Mouse (Mus musculus) liver, postnatal 0 days (tissue): ENCODE measurements at regions not wholly inside any gene's neighbourhood (a gene's known extent, or its start where the extent isn't known, plus 50 kb on each side); places are given as distances from the start of the nearest gene placed in this dataset.

Source experiments
- CTCF ChIP-seq: sonication (generic); IDR thresholded peaks from 2 replicates; pipeline ENCODE4 v1.5.1; 2016; ENCODE audit warnings: antibody characterized with exemption, low read depth
- EP300 ChIP-seq: IDR thresholded peaks from 2 replicates; pipeline ENCODE4 v1.6.1; 2016; ENCODE audit warnings: antibody characterized with exemption, low read depth, mild to moderate bottlenecking

- TF ChIP-seq CTCF (no peak), EP300 (no peak)
Observed at GRCm38 (mm10) chr4:75730798-75731400, 452.8 kb upstream of the Dmac1 start.
